Mouse (Mus musculus) C2C12 (cell line): ENCODE results near the gene Tmem206.

Source experiments
- CEBPB ChIP-seq: IDR thresholded peaks from one replicate; pipeline ENCODE4 v1.6.1; 2011; ENCODE audit warnings: low read depth, mild to moderate bottlenecking, control low read depth, moderate library complexity
- CTCF ChIP-seq: IDR thresholded peaks from one replicate; pipeline ENCODE4 v1.5.1; 2011; ENCODE audit not compliant: control insufficient read depth, insufficient read depth, insufficient read length

GRCm38 (mm10) chr1:191283110-191284040 is 42.3 kb upstream of the Tmem206 start:
- no peak for TF ChIP-seq CTCF
- no peak for TF ChIP-seq CEBPB
